Mouse (Mus musculus): ENCODE measurements at regions not wholly inside any gene's neighbourhood (a gene's known extent, or its start where the extent isn't known, plus 50 kb on each side); places are given as distances from the start of the nearest gene placed in this dataset.
"Not testable (repeated sequence)": the region's sequence is repeated elsewhere in the genome, so short reads cannot be mapped to it uniquely, and the experiment has no call there.

DNA sequence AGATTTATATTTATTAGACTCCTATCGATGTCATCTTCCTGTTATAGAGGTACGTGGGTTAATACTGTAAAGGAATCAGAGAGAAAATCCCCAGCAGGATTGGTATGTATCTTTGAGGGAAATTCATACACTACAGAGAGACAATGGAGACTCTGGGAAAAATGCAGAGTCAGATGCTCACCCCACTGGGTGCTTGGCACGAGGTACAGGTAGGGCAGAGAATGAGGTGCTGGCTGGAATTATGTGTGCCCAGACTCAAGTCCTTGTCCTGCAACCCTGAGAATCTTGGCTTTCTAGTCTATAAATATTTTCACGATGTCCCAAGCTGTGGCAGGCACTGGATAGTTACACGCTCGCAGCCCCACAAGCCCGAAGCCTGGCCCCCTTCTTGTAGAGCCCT, 57.8 kb upstream of the Cry1 start:
- intact Hi-C loops (cut with DNase I), result no loop called here
- no peak for DNase-seq (ENCODE audit: low spot score in 2 of 2)

DNA sequence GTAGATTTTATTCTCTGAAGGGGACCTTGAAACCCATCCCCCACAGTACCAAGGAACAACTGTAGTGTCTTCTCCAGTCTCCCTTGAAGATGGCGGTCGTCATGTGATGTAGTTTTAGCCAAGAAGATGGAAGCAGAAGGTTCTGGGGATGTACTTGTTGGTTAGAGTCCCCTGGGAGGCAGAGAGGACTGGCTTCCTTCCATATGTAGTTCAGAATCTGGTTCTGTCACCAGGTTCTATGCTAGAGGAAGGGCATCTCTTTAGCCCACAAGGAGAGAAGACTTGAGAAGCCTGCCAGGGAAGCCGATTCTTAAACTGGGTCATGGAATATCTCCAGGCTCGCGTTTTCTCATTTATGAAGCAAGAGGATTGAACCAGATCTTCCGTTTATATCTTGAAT, 58.7 kb upstream of the Cry1 start:
- no peak for DNase-seq (ENCODE audit: low spot score in 2 of 2)
- intact Hi-C loops (cut with DNase I), result no loop called here

DNA sequence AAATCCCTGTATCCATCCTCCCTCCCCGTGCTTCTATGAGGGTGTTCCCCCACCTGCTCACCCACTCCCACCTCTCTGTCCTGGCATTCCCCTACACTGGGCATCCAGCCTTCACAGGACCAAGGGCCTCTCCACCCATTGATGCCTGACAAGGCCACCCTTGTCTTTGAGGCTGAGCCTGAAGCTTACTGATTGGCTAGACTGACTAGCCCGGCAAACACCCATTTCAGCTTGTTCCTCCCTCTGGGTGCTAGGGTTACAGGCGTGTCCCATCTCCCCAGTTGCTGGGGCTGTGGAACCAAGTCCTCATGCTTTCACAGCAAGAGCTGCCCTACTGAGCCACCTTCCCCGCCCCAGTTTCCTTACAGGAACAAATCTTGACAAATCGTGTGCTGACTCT, 80.9 kb upstream of the Cry1 start:
- DNase-seq (ENCODE audit: low spot score in 2 of 2), result peak in 1 of 2 experiments; percentile 12
- intact Hi-C loops (cut with DNase I), result no loop called here

DNA sequence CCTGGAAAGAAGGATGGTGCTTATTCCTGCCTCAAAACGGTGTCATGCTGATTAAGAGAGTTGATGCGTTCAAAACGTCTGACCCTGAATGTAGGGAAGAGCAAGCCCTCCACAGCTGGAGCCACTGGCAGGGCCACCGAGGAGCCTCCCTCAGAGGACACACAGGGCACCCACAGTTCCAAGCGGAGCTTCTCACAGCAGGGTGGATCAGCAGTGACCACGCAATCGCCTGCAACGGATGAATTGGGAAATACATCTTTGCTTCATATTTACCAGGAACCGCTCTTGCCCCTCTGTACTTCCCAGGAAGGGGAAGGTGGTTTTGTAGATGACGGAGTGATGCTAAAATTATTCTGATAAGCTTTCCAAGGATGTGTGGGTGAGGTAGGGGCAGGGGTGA, 81.3 kb upstream of the Cry1 start:
- DNase-seq (ENCODE audit: low spot score in 2 of 2), result no peak
- intact Hi-C loops (cut with DNase I), result no loop called here

DNA sequence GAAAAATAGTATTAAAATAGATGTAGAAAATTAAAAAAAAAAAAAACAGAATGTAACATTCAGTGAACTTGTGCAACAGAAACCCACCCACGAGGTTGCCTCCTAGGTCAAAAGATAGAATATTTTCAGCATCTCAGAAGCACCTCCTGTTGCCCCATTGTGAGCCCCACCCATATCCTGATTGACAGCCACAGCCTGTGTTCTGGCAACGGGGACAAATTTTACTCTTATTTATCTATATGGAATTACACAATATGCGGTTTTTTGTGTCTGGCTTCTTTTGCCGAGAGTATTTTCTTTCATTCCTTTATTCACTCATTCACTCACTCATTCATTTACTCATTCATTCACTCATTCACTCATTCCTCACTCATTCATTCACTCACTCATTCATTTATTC, 81.9 kb upstream of the Cry1 start:
- no peak for DNase-seq (ENCODE audit: low spot score in 2 of 2)
- intact Hi-C loops (cut with DNase I), result no loop called here

DNA sequence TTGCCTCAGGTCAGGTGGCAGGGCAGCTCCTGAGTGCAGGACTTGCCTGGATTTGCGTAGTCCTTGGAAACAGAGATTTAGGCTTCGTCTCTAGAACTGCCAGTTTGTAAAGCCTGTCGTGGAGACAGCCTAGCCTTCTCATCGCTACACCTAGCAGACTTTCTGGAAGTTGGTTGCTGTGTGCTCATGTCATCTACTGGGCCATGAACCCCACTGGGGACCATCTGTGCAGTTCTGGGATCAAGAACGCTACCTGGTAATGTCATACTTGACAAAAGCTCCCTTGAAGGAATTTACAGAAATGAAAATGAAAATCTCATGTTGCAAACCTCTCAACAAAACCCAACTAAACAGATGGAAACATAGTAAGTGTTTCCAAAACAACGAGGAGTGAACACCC, 85.3 kb upstream of the Cry1 start:
- intact Hi-C loops (cut with DNase I), result no loop called here
- DNase-seq (ENCODE audit: low spot score in 2 of 2), result no peak

DNA sequence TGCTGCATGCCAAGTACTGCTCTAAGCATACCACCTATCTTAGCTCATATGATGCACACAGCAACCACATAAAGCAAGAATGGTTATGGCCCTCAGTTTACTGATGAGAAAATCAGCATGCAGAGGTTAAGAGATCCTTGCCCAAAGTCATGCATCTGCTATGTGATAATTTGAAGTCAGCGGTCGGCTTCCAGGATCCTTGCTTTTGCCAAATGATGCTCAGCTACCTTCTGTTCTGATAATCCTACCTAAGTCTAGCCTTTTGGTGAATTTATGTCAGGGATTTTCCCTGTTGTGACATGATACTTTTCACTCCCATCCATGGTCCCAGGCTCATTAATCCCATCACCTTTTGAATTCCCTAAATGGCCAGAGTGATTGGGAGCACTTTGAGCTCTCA, 91.9 kb upstream of the Cry1 start:
- intact Hi-C loops (cut with DNase I), result no loop called here
- DNase-seq (ENCODE audit: low spot score in 2 of 2), result no peak

DNA sequence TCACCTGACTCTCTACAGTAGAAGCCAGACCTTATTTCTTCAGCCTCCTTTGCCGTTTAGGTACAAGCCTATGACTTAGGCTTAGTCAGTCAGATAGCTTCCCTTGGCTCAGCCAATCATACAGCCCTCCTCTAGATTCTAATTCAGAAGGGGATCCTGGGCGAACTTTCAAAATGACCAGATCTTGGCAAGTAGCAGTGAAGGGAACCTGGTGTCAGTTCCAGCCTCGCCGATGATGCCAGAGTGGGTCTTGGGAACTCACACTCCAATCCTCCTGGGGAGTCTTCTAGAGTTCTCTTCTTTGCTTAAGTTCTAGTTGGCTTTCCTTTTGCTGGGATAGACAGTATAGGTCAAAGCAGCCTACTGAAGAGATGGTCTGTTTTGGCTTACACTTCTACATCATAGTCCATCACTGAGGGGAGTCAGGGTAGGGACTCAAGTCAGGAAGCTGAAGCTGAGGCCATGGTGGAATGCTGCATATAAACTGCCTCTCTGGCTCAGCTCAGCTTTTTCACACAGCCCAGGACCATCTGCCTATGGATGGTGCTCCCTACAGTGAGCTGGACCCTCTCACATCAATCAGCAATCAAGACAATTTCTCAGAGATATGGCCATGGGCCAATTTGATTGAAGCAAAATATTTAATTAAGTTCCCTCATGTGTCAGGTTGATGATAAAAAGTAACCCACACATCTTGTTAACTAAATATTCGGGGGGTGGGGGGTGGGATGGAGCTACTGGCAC, 94.7 kb upstream of the Btbd11 start:
- intact Hi-C loops (cut with DNase I), result no loop called here
- DNase-seq (ENCODE audit: low spot score in 2 of 2), result no peak

DNA sequence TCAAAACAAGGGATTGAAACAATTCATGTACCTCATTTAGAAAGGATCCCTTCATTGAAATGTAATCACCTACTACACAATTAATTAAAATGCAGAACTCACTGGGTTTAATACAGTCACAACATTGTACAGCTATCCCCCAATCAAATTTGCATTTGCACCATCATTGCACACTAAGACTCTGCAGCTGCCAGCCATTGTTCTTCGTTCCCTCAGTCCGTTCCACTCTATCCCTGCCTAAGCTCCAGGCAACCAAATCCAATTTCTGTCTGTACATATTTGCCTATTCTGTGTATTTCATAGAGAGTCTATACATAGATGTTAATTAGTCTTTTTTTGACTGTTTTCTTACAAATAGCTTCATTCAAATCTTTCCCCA, 94.1 kb upstream of the Btbd11 start:
- DNase-seq (ENCODE audit: low spot score in 2 of 2), result no peak
- intact Hi-C loops (cut with DNase I), result no loop called here

DNA sequence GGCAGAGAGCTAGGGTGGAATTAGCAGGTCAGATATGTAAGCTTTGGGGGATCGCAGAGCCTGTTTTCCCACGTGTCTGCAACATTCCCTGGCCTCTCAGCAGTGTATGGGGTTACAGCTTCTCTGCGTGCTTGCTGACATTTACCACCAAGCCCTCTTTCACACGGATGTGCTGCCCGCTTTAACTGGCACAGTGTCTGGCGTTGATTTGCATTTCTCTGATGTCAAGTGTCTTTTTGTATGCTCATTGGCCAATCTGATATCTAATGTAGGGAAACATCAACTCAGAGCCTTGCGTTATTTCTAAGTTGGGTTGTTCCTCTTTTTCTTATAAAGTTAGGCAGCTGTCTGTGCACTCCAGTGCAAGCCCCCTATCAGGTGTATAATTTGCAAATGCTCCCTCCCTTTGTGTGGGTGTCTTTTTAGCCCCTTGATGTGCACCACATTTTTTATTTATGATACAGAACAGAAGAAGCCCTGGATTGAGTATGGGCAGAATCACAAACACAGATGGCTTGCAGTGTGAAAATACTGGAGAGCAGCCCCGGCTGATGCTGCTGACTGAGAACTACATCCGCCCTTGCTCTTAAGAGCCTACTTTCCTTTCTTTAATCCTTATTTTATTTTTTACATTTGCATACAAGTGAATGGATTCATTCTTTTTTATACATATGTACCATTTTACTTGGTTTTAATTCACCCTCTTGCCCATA, 93.4 kb upstream of the Btbd11 start:
- intact Hi-C loops (cut with DNase I), result no loop called here
- DNase-seq (ENCODE audit: low spot score in 2 of 2), result no peak

DNA sequence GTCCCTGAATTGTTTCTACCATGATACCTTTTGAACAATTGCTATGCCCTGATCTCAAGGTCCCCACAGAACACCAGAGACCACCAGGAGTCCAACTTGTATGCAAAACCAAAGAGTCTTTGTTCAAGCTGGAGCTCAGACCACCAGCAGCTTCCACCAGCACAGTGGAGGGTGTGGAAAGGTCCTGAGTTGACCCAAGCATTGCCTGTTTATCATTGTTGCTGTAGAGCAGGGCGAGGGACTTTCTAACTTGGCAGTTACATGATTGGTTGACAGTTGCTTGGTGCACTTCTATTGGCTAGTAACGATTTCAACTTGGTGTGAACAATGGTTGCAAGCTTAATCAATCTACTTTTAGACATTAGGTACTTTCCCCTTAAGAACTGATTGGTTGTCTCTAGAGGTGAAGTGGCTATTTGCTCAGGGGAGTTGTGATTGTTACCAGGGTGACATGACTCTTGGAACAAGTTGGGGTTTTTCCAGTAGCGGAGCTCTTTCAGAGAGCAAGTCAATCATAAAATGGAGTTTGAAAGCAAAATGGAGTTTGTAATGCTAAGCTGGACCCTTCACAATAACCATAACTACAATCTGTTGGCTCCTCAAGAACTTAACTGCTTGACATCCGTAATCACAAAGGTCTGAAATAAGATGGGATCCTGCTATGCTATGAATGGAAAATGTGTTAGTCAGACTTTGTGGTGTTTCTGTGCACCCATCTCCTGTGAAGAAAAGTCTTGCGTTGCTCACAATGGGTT, 91.3 kb upstream of the Btbd11 start:
- intact Hi-C loops (cut with DNase I), result no loop called here

DNA sequence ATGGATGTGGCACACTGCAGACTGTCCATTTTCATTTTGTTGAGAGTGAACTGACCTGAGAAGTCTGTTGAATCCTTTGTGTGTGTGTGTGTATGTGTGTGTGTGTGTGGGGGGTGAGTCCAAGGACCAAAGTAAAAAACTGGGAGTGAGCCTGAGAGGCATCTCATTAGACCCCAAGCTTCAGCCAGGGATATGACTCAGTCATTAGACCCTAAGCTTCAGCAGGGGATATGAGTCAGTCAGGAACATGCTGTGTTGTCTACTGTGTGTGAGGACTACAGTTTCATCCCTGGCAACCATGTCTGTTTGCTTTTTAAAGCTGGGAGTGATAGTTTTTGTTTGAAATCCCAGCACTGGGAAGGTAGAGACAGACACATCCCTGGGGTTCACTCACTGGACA, 74.8 kb upstream of the Btbd11 start:
- intact Hi-C loops (cut with DNase I), result no loop called here

More for the DNA sequence above, 91.3 kb upstream of the Btbd11 start:
- no peak for DNase-seq (ENCODE audit: low spot score in 2 of 2)

DNA sequence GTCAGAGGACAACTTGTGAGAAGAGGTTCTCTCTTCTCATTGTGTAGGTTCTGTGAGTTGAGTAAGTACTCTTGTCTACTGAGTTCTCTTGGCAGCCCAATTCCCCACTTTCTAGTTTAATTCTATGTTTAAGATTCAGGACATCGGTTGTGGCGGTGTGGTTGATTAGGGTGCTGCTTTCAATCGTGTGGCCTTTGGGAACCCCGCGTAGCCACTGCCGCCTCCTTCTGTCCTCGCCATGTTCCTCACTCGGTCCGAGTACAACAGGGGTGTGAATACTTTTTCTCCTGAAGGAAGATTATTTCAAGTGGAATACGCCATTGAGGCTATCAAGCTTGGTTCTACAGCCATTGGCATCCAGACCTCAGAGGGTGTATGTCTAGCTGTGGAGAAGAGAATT, 73.3 kb upstream of the Btbd11 start:
- DNase-seq (ENCODE audit: low spot score in 2 of 2); intact Hi-C loops (cut with DNase I): not testable (repeated sequence)

More for the DNA sequence above, 74.8 kb upstream of the Btbd11 start:
- no peak for DNase-seq (ENCODE audit: low spot score in 2 of 2)

DNA sequence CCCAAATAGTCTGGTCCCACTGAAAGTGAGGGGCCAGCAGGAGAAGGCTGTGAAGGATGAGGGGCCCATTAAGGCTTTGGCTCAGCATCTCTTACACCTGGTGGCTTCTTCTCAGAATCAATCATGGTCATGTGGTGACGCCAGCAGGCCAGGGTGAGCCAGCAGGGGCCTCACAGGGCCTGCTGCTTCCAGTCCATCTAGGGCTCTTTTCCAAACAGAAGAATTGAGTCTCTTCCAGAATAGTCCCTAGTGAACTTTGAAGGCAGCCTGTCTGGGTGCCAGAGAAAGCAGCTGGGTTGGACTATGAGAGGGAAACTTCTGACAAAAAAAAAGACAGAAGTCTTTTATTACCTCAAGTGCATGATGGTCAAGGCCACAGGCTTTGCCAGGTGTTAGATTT, 65.6 kb upstream of the Btbd11 start:
- DNase-seq (ENCODE audit: low spot score in 2 of 2), result no peak
- intact Hi-C loops (cut with DNase I), result no loop called here

DNA sequence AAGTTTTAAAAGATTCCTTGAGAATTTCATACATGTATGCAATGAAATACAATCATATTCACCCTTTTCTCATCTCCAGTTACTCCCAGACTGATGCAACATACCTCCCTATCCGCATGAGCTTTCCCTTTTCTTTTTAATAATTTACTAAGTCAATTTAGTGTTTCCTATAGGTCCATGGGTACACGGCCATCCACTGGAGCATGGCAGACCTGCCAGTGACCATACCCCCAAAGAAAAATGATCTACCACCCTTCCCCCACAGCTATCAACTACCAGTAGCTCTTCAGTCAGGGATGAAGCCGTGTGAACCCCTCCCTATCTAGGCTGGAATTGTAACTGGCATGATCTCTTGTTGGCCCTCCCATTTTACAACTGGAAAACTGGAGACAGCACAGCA, 64.3 kb upstream of the Btbd11 start:
- intact Hi-C loops (cut with DNase I), result no loop called here
- DNase-seq (ENCODE audit: low spot score in 2 of 2), result no peak

DNA sequence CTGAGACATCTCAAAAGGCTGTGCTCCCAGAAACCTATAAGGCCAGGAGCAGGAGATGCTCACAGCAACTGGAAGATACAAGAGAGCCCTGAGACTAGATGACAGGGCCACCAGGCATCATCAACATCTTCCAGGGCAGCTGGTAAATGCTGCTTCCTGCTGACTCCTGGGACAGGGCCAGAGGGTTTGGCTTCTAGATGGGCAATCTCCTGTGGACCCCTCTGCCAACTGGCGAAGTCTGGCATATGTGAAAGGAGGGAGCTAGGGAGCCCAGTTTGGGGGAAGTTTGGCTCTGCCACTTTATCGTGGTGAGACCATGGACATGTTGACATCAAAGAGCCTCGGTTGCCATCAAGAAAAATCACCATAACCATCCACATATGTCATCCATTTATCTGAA, 57.2 kb upstream of the Btbd11 start:
- no peak for DNase-seq (ENCODE audit: low spot score in 2 of 2)
- intact Hi-C loops (cut with DNase I), result no loop called here

DNA sequence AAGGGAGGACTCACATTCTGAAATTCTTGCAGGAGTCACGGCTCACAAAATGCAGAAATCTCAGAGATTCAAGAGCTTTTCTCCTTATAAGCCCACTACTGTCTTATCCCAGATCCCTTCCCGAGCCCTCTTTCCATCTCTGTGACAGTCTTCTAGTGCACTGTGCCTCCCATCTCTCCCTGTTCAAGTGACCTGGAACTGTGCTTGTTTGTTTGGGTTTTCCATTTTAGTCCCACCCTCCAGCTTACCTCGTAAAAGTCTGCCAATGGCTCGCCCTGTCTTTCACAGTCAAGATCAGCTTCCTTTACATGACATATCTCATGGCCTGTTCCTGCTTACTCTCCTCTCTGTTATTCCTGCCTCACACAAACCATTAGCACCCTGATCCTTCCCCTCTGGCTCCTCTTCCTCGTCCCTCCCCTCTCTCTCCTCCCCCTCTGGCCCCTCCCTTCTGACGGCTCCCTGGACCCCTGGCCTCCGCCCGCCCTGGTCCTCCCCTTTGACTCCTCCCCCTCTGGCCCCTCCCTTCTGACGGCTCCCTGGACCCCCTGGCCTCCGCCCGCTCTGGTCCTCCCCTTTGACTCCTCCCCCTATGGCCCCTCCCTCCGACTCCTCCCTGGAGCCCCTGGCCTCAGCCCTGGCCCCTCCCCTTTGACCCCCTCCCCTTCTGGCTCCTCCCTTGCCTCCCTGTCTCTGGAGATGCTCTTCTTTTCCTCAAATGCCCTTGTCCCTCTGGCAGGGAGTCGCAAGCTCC, 55.5 kb upstream of the Btbd11 start:
- intact Hi-C loops (cut with DNase I), result no loop called here
- DNase-seq (ENCODE audit: low spot score in 2 of 2), result no peak

All from left cerebral cortex, postnatal 36 days (tissue).